Mouse (Mus musculus) heart, adult 2 months (tissue): Measurements from ENCODE around the gene Nbea. TPM values are rescaled to one million over a fixed set of nuclear protein-coding genes. Genes with fewer than 3 reads are reported as not detected.

Experiments used
- DNase-seq, 2 experiments: peaks; one replicate each; pipeline ENCODE4 v3.0.0; 2021
- H3K27ac ChIP-seq: fragments of 200-600 bp; 2 replicates; pipeline ENCODE4 v1.8.1; 2022
- H3K27me3 ChIP-seq: fragments of 200-500 bp; 2 replicates; pipeline ENCODE4 v1.6.1; 2012; ENCODE audit warnings: mild to moderate bottlenecking, low read length, inconsistent platforms, mixed read lengths; ENCODE audit not compliant: control insufficient read depth, insufficient read depth
- H3K36me3 ChIP-seq: fragments of 200-500 bp; 2 replicates; pipeline ENCODE4 v1.6.1; 2012; ENCODE audit warnings: low read length, inconsistent platforms; ENCODE audit not compliant: control insufficient read depth, insufficient read depth
- H3K4me1 ChIP-seq: fragments of 200-500 bp; 2 replicates; pipeline ENCODE4 v1.6.1; 2011; ENCODE audit warnings: low read length; ENCODE audit not compliant: control insufficient read depth, insufficient read depth
- H3K4me3 ChIP-seq: fragments of 200-600 bp; 2 replicates; pipeline ENCODE4 v1.8.1; 2022
- H3K79me2 ChIP-seq: fragments of 200-500 bp; replicated peaks from 2 replicates; pipeline ENCODE4 v1.6.1; 2012; ENCODE audit warnings: mild to moderate bottlenecking, inconsistent platforms, low read length, moderate library complexity, mixed read lengths; ENCODE audit not compliant: control insufficient read depth, insufficient read depth
- H3K9ac ChIP-seq: fragments of 200-500 bp; 2 replicates; pipeline ENCODE4 v1.6.1; 2012; ENCODE audit warnings: low read depth, mild to moderate bottlenecking, control low read depth, inconsistent platforms, low read length, mixed read lengths
- CTCF ChIP-seq: fragments of 200-600 bp; IDR thresholded peaks from 2 replicates; pipeline ENCODE4 v1.8.1; 2022; ENCODE audit warnings: antibody characterized with exemption, mild to moderate bottlenecking, moderate library complexity
- EP300 ChIP-seq: fragments of 200-500 bp; IDR thresholded peaks from 2 replicates; pipeline ENCODE4 v1.6.1; 2011; ENCODE audit warnings: low read depth, low read length, control low read depth; ENCODE audit not compliant: insufficient read depth
- POLR2A ChIP-seq: fragments of 200-500 bp; IDR thresholded peaks from 2 replicates; pipeline ENCODE4 v1.6.1; 2011; ENCODE audit warnings: mild to moderate bottlenecking, low read depth, low read length, control low read depth; ENCODE audit not compliant: insufficient read depth
- WGBS: fragments of 180-500 bp; shearing (Covaris S2); methylation state at CpG from one replicate; pipeline ENCODE4 v1.1.7; 2018; 5-methylcytosine and 5-hydroxymethylcytosine counted together
- intact Hi-C: fragments of 180-260 bp; cut with DNase I; formaldehyde crosslinking; loops from one replicate; pipeline ENCODE4 v1.15.1; 2025
- polyA plus RNA-seq: library from polyadenylated mRNA; depleted of rRNA; stranded (reverse); fragments of >200 nt; gene quantifications from 2 replicates; pipeline ENCODE4 v1.2.3, GENCODE M21; 2012
- total RNA-seq, 2 experiments: library from RNA; stranded (reverse); gene quantifications; 2 replicates each; pipeline ENCODE4 v1.2.3; 2021

The Nbea gene
- total and polyA plus RNA-seq, 3 experiments = 6.2 to 12.4 (median 11.9) TPM

DNA sequence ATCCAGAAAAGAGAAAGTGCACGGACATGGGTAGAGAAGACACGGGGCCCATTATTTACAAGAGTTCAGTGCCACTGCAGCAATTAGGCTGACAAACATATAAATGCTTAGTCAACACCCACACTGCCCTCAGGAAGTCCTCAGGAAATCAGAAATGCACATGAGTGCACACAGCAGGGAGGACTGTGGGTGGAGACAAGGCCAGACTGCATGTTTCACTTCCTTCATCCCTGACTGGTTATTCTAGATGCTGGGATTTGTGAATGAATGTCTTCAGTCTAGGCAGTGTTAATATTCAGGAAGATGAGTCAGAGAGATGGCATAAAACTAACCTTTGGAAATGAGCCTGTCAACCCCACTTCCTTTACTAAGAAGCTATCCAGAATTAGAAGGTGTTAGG is 531.2 kb downstream of the Nbea start:
- Histone ChIP-seq H3K79me2 (no peaks in the 10 kb centered on the region), H3K27ac (no peak overlapping the region), H3K4me1 (peaks cover 6% of the 10 kb centered on the region), H3K27me3 (no peaks in the 10 kb centered on the region), H3K4me3 (no peak overlapping the region), H3K9ac (no peak overlapping the region), H3K36me3 (no peaks in the 10 kb centered on the region)
- TF ChIP-seq CTCF (no peak), EP300 (no peak), POLR2A (no peak)
- intact Hi-C loops = no loop called here
- DNase-seq = peak in 1 of 2 experiments; percentile 37
- 39% methylated on average over 2 of the region's 2 CpGs for WGBS

DNA sequence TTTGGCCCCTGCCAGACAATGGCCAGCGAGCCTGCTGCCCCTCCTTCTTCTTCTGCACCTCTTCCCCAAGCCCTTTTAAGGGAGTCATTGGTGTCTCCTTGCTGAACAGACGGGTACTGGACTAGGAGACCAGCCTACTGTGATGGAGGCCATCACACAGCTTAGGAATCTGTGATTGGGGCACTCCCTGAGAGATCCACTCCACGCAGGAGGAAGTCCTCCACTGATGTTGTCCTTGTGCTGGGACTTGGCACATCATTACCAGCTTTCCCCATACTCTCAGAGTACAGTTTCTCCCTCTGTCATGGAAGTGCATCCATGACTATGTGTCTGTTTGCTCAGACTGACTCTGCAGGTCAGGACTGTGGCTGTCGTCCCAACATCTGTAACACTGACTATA is 531.6 kb downstream of the Nbea start:
- WGBS = 71% methylated on average over 4 of the region's 4 CpGs
- intact Hi-C loops = no loop called here

GRCm38 (mm10) chr3:55649541-55649940 is 534.0 kb downstream of the Nbea start:
- no peak for TF ChIP-seq EP300
- TF ChIP-seq POLR2A = no peak
- no peak for TF ChIP-seq CTCF
- H3K9ac ChIP-seq = no peak overlapping the region
- no peaks in the 10 kb centered on the region for H3K36me3 ChIP-seq
- no peak overlapping the region for H3K27ac ChIP-seq
- no peak overlapping the region for H3K4me3 ChIP-seq
- WGBS = 69% methylated on average over 5 of the region's 5 CpGs
- intact Hi-C loops = no loop called here
- H3K27me3 ChIP-seq = no peaks in the 10 kb centered on the region
- H3K4me1 ChIP-seq = peaks cover 6% of the 10 kb centered on the region
- no peaks in the 10 kb centered on the region for H3K79me2 ChIP-seq
- DNase-seq = no peak

More for the DNA sequence above, 531.6 kb downstream of the Nbea start:
- no peaks in the 10 kb centered on the region for H3K27me3 ChIP-seq
- no peak overlapping the region for H3K27ac ChIP-seq
- no peak overlapping the region for H3K4me3 ChIP-seq
- H3K79me2 ChIP-seq = no peaks in the 10 kb centered on the region
- no peak overlapping the region for H3K9ac ChIP-seq
- no peak for TF ChIP-seq EP300
- TF ChIP-seq POLR2A = no peak
- no peak for TF ChIP-seq CTCF
- H3K36me3 ChIP-seq = no peaks in the 10 kb centered on the region
- no peak for DNase-seq
- H3K4me1 ChIP-seq = peaks cover 6% of the 10 kb centered on the region

DNA sequence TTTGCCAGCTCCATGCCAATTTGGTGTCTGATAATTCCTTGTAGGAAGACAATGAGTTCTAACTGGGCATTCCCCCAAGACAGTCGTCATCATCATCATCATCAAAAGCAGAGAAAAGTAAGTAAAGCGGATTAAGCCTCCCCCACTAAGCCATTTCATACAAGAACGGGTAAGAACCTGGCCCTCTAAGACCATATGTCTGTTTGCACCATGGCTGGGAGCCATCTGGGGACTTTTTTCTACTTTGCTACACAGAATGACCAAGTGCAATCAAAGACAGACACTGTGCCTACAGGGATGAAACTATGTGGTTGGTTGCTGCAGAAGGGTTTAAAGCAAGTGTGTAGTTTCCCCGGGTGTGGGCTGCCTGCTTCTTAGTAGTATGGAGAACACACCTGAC is 535.2 kb downstream of the Nbea start:
- Histone ChIP-seq H3K27ac (no peak overlapping the region), H3K79me2 (no peaks in the 10 kb centered on the region), H3K36me3 (no peaks in the 10 kb centered on the region), H3K4me3 (no peak overlapping the region), H3K4me1 (peaks cover 6% of the 10 kb centered on the region), H3K9ac (no peak overlapping the region), H3K27me3 (no peaks in the 10 kb centered on the region)
- no peak for DNase-seq
- intact Hi-C loops = no loop called here
- TF ChIP-seq POLR2A = no peak
- WGBS = 85% methylated on average over 4 of the region's 4 CpGs

GRCm38 (mm10) chr3:55647176-55647575 is 536.3 kb downstream of the Nbea start:
- Histone ChIP-seq H3K36me3 (no peaks in the 10 kb centered on the region), H3K4me3 (no peak overlapping the region), H3K79me2 (no peaks in the 10 kb centered on the region), H3K4me1 (peaks cover 2% of the 10 kb centered on the region), H3K27ac (no peak overlapping the region), H3K9ac (no peak overlapping the region), H3K27me3 (no peaks in the 10 kb centered on the region)
- TF ChIP-seq CTCF = no peak
- TF ChIP-seq EP300 = no peak
- no peak for TF ChIP-seq POLR2A
- no peak for DNase-seq
- intact Hi-C loops = no loop called here
- 83% methylated on average over 6 of the region's 6 CpGs for WGBS

GRCm38 (mm10) chr3:55646437-55646836 is 537.1 kb downstream of the Nbea start:
- no peak overlapping the region for H3K4me3 ChIP-seq
- no peak overlapping the region for H3K27ac ChIP-seq
- TF ChIP-seq POLR2A = no peak
- TF ChIP-seq EP300 = no peak
- no peak for TF ChIP-seq CTCF
- H3K27me3 ChIP-seq = no peaks in the 10 kb centered on the region
- no peaks in the 10 kb centered on the region for H3K36me3 ChIP-seq
- intact Hi-C loops = no loop called here
- no peaks in the 10 kb centered on the region for H3K79me2 ChIP-seq
- no peaks in the 10 kb centered on the region for H3K4me1 ChIP-seq
- DNase-seq = no peak
- H3K9ac ChIP-seq = no peak overlapping the region
- WGBS = 95% methylated on average over 3 of the region's 3 CpGs
